Mouse (Mus musculus): ENCODE results near the gene Spata6.

Spata6 gene

GRCm38 (mm10) chr4:111852626-111853025 lies 132.8 kb downstream of the Spata6 start:
- no peak for DNase-seq (ENCODE audit: low spot score)

GRCm38 (mm10) chr4:111866701-111867100 lies 146.9 kb downstream of the Spata6 start:
- no peak for DNase-seq (ENCODE audit: low spot score)

GRCm38 (mm10) chr4:111867743-111868401 lies 148.1 kb downstream of the Spata6 start:
- DNase-seq (ENCODE audit: low spot score), result no peak
